Mouse (Mus musculus) frontal cortex, adult (tissue): ENCODE data around the gene Eng.

Experiments used
- ATAC-seq: cut with Nextera tagmentation; 2 replicates; pipeline ENCODE4 v1.9.2; 2017; ENCODE audit warnings: mild to moderate bottlenecking, moderate library complexity, mixed read lengths; ENCODE audit not compliant: low TSS enrichment

The Eng gene

GRCm38 (mm10) chr2:32709521-32710137, 63.2 kb downstream of the Eng start:
- ATAC-seq = no peak

GRCm38 (mm10) chr2:32710425-32710824, 64.0 kb downstream of the Eng start:
- ATAC-seq = no peak

GRCm38 (mm10) chr2:32711301-32712056, 65.1 kb downstream of the Eng start:
- ATAC-seq = no peak

GRCm38 (mm10) chr2:32712108-32712551, 65.7 kb downstream of the Eng start:
- no peak for ATAC-seq

- ATAC-seq = peak; percentile 83
Observed at GRCm38 (mm10) chr2:32712586-32712933, 66.2 kb downstream of the Eng start.

GRCm38 (mm10) chr2:32712934-32713817, 66.8 kb downstream of the Eng start, which contains the start of gene Cdk9:
Gene Cdk9, minus strand, starts transcription at chr2:32713076.
- ATAC-seq = peak; percentile 72

- no peak for ATAC-seq
Observed at GRCm38 (mm10) chr2:32714117-32714986, 68.0 kb downstream of the Eng start.

- no peak for ATAC-seq
Observed at GRCm38 (mm10) chr2:32714987-32715425, 68.6 kb downstream of the Eng start.

- no peak for ATAC-seq
Observed at GRCm38 (mm10) chr2:32718761-32719160, 72.4 kb downstream of the Eng start.

GRCm38 (mm10) chr2:32720053-32720452, 73.7 kb downstream of the Eng start:
- ATAC-seq = no peak

- ATAC-seq = no peak
Observed at GRCm38 (mm10) chr2:32720681-32721229, 74.4 kb downstream of the Eng start, which contains the start of gene Sh2d3c. Gene Sh2d3c, plus strand, starts transcription at chr2:32721055.

GRCm38 (mm10) chr2:32722046-32722445, 75.7 kb downstream of the Eng start:
- ATAC-seq = no peak

- no peak for ATAC-seq
Observed at GRCm38 (mm10) chr2:32722581-32722980, 76.2 kb downstream of the Eng start.

- ATAC-seq = no peak
Observed at GRCm38 (mm10) chr2:32724149-32724548, 77.8 kb downstream of the Eng start.

- no peak for ATAC-seq
Observed at GRCm38 (mm10) chr2:32724832-32725790, 78.7 kb downstream of the Eng start.

- peak; percentile 100 for ATAC-seq
Observed at GRCm38 (mm10) chr2:32727435-32727834, 81.0 kb downstream of the Eng start.

- ATAC-seq = no peak
Observed at GRCm38 (mm10) chr2:32728463-32728862, 82.1 kb downstream of the Eng start.

- ATAC-seq = no peak
Observed at GRCm38 (mm10) chr2:32729547-32729946, 83.2 kb downstream of the Eng start.

- ATAC-seq = no peak
Observed at GRCm38 (mm10) chr2:32730854-32731253, 84.5 kb downstream of the Eng start.

- ATAC-seq = no peak
Observed at GRCm38 (mm10) chr2:32731911-32732310, 85.5 kb downstream of the Eng start.
